Mouse (Mus musculus): ENCODE results near the gene Eps15l1.

Eps15l1 gene

GRCm38 (mm10) chr8:72372311-72372710 is 48.9 kb downstream of the Eps15l1 start:
- CTCF ChIA-PET = interaction anchor here in 2 of 4 experiments (0.5 to 0.6 kb wide), 2 partner anchors 9 to 23 kb away, joined by 3 to 9 read pairs; no protein-coding TSS in a partner anchor
- POLR2A ChIA-PET = interaction anchor here in 1 of 4 experiments (0.5 to 0.8 kb wide), 2 partner anchors 76 to 104 kb away, joined by 3 to 5 read pairs; no protein-coding TSS in a partner anchor

- CTCF ChIA-PET = interaction anchor here in 1 of 4 experiments (0.6 kb wide), 1 partner anchor 9 kb away, joined by 3 read pairs; no protein-coding TSS in a partner anchor
- POLR2A ChIA-PET = interaction anchor here in 2 of 4 experiments (0.6 to 1.0 kb wide), 2 partner anchors 60 to 73 kb away, joined by 3 read pairs; no protein-coding TSS in a partner anchor
These were observed 49.9 kb downstream of the Eps15l1 start for GRCm38 (mm10) chr8:72371356-72371755.

- ChIA-PET CTCF (interaction anchor here (1.0 to 1.5 kb wide), 14 partner anchors 29 to 109 kb away, joined by 3 to 26 read pairs (median 8); no protein-coding TSS in a partner anchor), POLR2A (interaction anchor here in 3 of 4 experiments (0.5 to 6.9 kb wide), 8 partner anchors 12 to 223 kb away, joined by 3 to 34 read pairs (median 12); no protein-coding TSS in a partner anchor)
These were observed 54.8 kb downstream of the Eps15l1 start for GRCm38 (mm10) chr8:72366435-72366834.

GRCm38 (mm10) chr8:72365826-72366225 is 55.4 kb downstream of the Eps15l1 start:
- ChIA-PET CTCF (interaction anchor here (0.5 to 1.9 kb wide), 49 partner anchors 9 to 188 kb away, joined by 3 to 26 read pairs (median 4); partner anchors contain the start of genes Ap1m1 (in 1 of the 4) and Klf2 (in 1 of the 4)), POLR2A (interaction anchor here (0.6 to 6.9 kb wide), 55 partner anchors 11 to 142 kb away, joined by 3 to 52 read pairs (median 4); partner anchors contain the start of genes Klf2 (in 3 of the 4) and Gm10282 (in 1 of the 4))

GRCm38 (mm10) chr8:72365016-72365415 is 56.2 kb downstream of the Eps15l1 start:
- CTCF ChIA-PET = interaction anchor here (0.7 to 1.9 kb wide), 31 partner anchors 10 to 188 kb away, joined by 3 to 26 read pairs (median 4); partner anchors contain the start of genes Ap1m1 (in 1 of the 4) and Klf2 (in 1 of the 4)
- POLR2A ChIA-PET = interaction anchor here in 3 of 4 experiments (0.6 to 6.9 kb wide), 45 partner anchors 10 to 104 kb away, joined by 3 to 52 read pairs (median 5); partner anchors contain the start of gene Klf2 (in 2 of the 3)

GRCm38 (mm10) chr8:72363457-72363856 is 57.8 kb downstream of the Eps15l1 start:
- POLR2A ChIA-PET = interaction anchor here in 3 of 4 experiments (0.7 to 6.9 kb wide), 28 partner anchors 14 to 106 kb away, joined by 3 to 52 read pairs (median 5); partner anchors contain the start of gene Klf2 (in 3 of the 3)

GRCm38 (mm10) chr8:72362754-72363153 is 58.5 kb downstream of the Eps15l1 start:
- CTCF ChIA-PET = interaction anchor here (0.6 to 3.1 kb wide), 7 partner anchors 35 to 119 kb away, joined by 3 to 12 read pairs (median 5); no protein-coding TSS in a partner anchor
- POLR2A ChIA-PET = interaction anchor here in 3 of 4 experiments (0.7 to 6.9 kb wide), 21 partner anchors 13 to 101 kb away, joined by 3 to 52 read pairs (median 5); partner anchors contain the start of gene Klf2 (in 2 of the 3)

More at GRCm38 (mm10) chr8:72363457-72363856, 57.8 kb downstream of the Eps15l1 start:
- CTCF ChIA-PET = interaction anchor here in 3 of 4 experiments (0.7 to 3.1 kb wide), 6 partner anchors 91 to 119 kb away, joined by 4 to 12 read pairs (median 5); no protein-coding TSS in a partner anchor

- ChIA-PET CTCF (interaction anchor here (0.6 to 1.2 kb wide), 8 partner anchors 44 to 143 kb away, joined by 3 to 12 read pairs (median 4); no protein-coding TSS in a partner anchor), POLR2A (interaction anchor here (0.6 to 6.9 kb wide), 43 partner anchors 8 to 321 kb away, joined by 3 to 34 read pairs (median 4); partner anchors contain the start of genes Klf2 (in 2 of the 4) and Fam32a (in 1 of the 4))
These were observed 61.1 kb downstream of the Eps15l1 start for GRCm38 (mm10) chr8:72360162-72360561.

- ChIA-PET POLR2A (interaction anchor here in 2 of 4 experiments (0.8 to 41.7 kb wide), 4 partner anchors 13 to 99 kb away, joined by 3 to 3163 read pairs (median 1382); partner anchors contain the start of gene Klf2 (in 2 of the 2)), CTCF (no interaction called here)
These were observed 64.7 kb downstream of the Eps15l1 start for GRCm38 (mm10) chr8:72356593-72356992.

GRCm38 (mm10) chr8:72354272-72354671 is 67.0 kb downstream of the Eps15l1 start:
- ChIA-PET POLR2A (interaction anchor here (0.6 to 41.7 kb wide), 26 partner anchors 9 to 217 kb away, joined by 3 to 3163 read pairs (median 4); partner anchors contain the start of gene Klf2 (in 3 of the 4)), CTCF (interaction anchor here (0.9 to 1.9 kb wide), 9 partner anchors 9 to 93 kb away, joined by 3 to 5 read pairs (median 3); no protein-coding TSS in a partner anchor)

GRCm38 (mm10) chr8:72353700-72354045 is 67.6 kb downstream of the Eps15l1 start:
- POLR2A ChIA-PET = interaction anchor here in 3 of 4 experiments (0.6 to 41.7 kb wide), 19 partner anchors 9 to 176 kb away, joined by 3 to 3163 read pairs (median 5); partner anchors contain the start of gene Klf2 (in 3 of the 3)
- CTCF ChIA-PET = interaction anchor here in 3 of 4 experiments (0.6 to 1.7 kb wide), 5 partner anchors 12 to 230 kb away, joined by 3 to 5 read pairs (median 4); no protein-coding TSS in a partner anchor

GRCm38 (mm10) chr8:72352951-72353699 is 68.1 kb downstream of the Eps15l1 start:
- ChIA-PET POLR2A (interaction anchor here in 3 of 4 experiments (0.6 to 41.7 kb wide), 12 partner anchors 8 to 195 kb away, joined by 3 to 3163 read pairs (median 5); partner anchors contain the start of genes Klf2 (in 2 of the 3) and Med26 (in 1 of the 3)), CTCF (interaction anchor here in 2 of 4 experiments (0.6 to 1.4 kb wide), 3 partner anchors 13 to 230 kb away, joined by 3 to 4 read pairs (median 4); no protein-coding TSS in a partner anchor)

- CTCF ChIA-PET = no interaction called here
These were observed 69.8 kb downstream of the Eps15l1 start for GRCm38 (mm10) chr8:72351405-72352005.

GRCm38 (mm10) chr8:72350727-72351126 is 70.5 kb downstream of the Eps15l1 start:
- ChIA-PET POLR2A (interaction anchor here in 3 of 4 experiments (1.2 to 41.7 kb wide), 6 partner anchors 9 to 26 kb away, joined by 3 to 3163 read pairs (median 7); partner anchors contain the start of gene Klf2 (in 2 of the 3)), CTCF (no interaction called here)

More at GRCm38 (mm10) chr8:72351405-72352005, 69.8 kb downstream of the Eps15l1 start:
- POLR2A ChIA-PET = interaction anchor here (0.5 to 41.7 kb wide), 7 partner anchors 9 to 105 kb away, joined by 3 to 3163 read pairs (median 4); partner anchors contain the start of gene Klf2 (in 2 of the 4)

GRCm38 (mm10) chr8:72349838-72350237 is 71.4 kb downstream of the Eps15l1 start:
- ChIA-PET POLR2A (interaction anchor here (0.7 to 41.7 kb wide), 18 partner anchors 11 to 180 kb away, joined by 3 to 3163 read pairs (median 8); partner anchors contain the start of genes Klf2 (in 3 of the 4) and Ap1m1 (in 1 of the 4)), CTCF (interaction anchor here in 2 of 4 experiments (0.6 to 1.0 kb wide), 6 partner anchors 10 to 85 kb away, joined by 3 to 9 read pairs (median 4); no protein-coding TSS in a partner anchor)

GRCm38 (mm10) chr8:72348956-72349355 is 72.3 kb downstream of the Eps15l1 start:
- POLR2A ChIA-PET = interaction anchor here (0.8 to 41.7 kb wide), 26 partner anchors 10 to 179 kb away, joined by 3 to 3163 read pairs (median 6); partner anchors contain the start of genes Klf2 (in 3 of the 4) and Ap1m1 (in 1 of the 4)

GRCm38 (mm10) chr8:72348114-72348513 is 73.1 kb downstream of the Eps15l1 start:
- ChIA-PET POLR2A (interaction anchor here in 3 of 4 experiments (0.7 to 41.7 kb wide), 14 partner anchors 8 to 80 kb away, joined by 3 to 3163 read pairs (median 8); partner anchors contain the start of gene Klf2 (in 3 of the 3)), CTCF (interaction anchor here in 1 of 4 experiments (1.4 kb wide), 1 partner anchor 9 kb away, joined by 5 read pairs; no protein-coding TSS in a partner anchor)

More at GRCm38 (mm10) chr8:72348956-72349355, 72.3 kb downstream of the Eps15l1 start:
- CTCF ChIA-PET = interaction anchor here in 2 of 4 experiments (0.6 to 1.0 kb wide), 5 partner anchors 9 to 77 kb away, joined by 3 to 5 read pairs (median 3); partner anchors contain the start of gene Klf2 (in 1 of the 2)
